Mouse (Mus musculus): ENCODE measurements at regions not wholly inside any gene's neighbourhood (a gene's known extent, or its start where the extent isn't known, plus 50 kb on each side); places are given as distances from the start of the nearest gene placed in this dataset.

DNA sequence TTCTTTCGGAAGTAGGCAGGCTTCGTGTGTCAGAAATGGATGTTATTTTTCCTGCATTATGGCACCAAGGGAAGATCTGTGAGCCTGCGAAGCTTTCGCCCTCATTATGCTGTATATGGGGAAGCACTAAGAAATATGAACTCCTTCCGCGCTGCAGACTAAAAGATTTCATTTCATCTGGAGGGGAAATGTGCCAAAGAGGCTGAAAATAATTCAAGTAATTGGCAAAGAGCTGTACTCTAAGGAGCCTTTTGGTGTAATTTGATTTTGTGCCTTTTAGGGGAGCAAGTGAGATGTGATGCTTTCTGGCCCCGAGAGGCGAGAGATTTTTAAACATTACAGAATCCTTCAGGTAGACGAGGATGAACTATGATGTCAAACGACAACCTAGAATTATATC lies 216.0 kb upstream of the Speer2 start:
- no peak for DNase-seq (ENCODE audit: extremely low spot score in 1 of 2, low spot score in 2 of 2)
- intact Hi-C loops (cut with DNase I): no loop called here

DNA sequence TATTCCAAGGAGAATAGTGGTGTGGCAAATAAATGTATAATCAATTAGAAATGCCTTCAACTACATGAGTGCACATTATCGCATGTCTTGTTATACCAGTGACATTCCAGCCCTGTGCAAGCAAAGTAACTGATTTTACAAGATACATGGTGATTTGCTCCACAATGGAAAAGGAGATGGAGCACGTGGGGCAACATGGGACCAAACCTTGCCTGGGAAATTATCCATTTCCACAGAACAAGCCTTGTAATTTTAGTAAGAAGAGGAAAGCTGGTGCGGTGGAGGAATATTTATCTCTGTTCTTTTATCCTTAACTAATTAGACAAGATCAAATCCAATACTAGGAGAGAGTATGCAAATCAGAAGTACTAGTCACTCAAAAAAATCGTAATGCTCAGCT lies 222.5 kb upstream of the Gbe1 start:
- peak in 1 of 2 experiments; percentile 22 for DNase-seq (ENCODE audit: extremely low spot score in 1 of 2, low spot score in 2 of 2)
- intact Hi-C loops (cut with DNase I): no loop called here

DNA sequence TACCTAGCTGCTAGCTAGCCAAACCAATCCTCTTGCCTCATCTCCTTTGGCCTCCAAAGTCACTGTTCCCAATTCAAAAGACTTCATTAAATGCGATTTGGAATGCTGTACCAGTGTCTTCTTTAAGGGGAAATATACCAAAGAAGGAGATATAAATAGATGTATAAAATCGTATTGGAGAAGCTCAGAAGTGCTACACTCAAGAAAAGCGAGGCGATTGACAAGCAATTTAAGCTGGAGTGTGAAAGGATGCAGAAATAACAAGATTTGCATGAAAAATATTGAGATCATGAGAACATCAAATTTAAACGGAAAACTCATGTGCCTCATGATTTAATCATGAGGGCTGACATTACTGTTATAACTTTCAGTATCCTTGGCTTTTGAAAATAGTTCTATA lies 221.8 kb upstream of the Gbe1 start:
- DNase-seq (ENCODE audit: extremely low spot score in 1 of 2, low spot score in 2 of 2): peak in 1 of 2 experiments; percentile 25
- intact Hi-C loops (cut with DNase I): no loop called here

DNA sequence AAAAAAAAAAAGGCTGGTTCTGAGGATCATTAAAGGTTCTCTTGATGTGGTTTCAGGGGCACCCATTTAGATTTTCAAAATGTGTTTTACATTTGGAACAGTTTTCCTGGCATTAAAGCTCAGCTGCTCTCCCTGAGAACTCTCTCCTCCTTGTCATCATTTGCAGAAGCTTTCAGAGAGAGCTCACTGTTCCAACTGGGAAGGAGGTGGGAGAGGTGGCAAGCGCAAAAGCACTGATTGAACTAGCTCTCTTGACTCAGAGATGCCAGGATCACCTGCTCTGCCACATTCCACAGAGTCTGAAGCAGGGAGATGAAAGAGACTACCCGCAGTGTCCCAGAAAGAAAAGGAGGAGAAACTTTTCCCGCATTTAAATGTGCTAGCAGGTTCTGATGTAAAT lies 220.5 kb upstream of the Gbe1 start:
- peak in 1 of 2 experiments; percentile 5 for DNase-seq (ENCODE audit: extremely low spot score in 1 of 2, low spot score in 2 of 2)
- intact Hi-C loops (cut with DNase I): no loop called here

DNA sequence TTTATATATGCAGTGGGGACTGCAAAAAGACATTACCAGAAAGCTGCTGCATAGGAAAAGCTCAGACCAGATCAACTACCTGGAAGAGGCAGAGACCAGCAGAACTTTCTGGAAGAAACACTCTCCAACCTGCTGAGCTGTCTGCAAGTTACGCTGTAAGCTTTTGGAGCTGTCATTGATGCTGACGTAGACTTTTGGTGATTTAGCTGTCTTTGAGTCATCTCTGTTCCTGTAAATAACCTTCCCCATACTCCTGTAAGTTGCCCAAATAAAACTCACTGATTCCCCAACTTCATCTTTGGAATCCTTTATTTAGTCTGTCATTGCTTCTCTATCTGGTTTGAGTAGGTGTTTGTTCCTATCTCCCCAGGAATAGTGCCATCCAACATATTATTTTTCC lies 218.5 kb upstream of the Gbe1 start:
- no peak for DNase-seq (ENCODE audit: extremely low spot score in 1 of 2, low spot score in 2 of 2)
- intact Hi-C loops (cut with DNase I): no loop called here

DNA sequence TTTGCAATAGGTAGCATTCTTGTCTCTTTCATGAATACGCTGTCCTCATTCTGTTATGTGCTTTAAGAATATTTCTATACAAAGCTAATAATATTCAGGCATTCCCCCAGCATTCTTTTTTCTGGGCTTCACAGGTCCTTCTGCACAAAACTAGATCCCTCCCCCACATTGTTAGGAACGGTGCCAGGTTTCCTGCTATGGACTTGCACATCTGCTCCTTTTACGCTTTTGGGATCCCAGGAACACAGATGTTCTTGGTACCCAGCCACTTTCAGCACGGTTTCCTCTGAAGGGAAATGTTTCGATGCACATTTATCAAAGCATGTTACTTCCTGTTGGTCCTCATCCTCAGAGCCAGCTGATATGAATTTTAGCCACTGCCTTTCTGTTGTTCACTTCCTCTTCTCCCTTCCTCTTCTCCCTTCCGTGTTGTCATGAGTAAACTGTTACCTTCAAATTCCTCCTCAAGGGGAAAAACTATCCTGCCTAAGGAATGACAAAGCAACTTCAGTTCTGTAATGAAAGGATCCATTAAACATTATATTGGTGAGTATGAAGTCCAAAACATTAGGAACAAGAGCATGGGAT lies 209.9 kb upstream of the Gbe1 start:
- peak in 1 of 2 experiments; percentile 24 for DNase-seq (ENCODE audit: extremely low spot score in 1 of 2, low spot score in 2 of 2)
- intact Hi-C loops (cut with DNase I): no loop called here

DNA sequence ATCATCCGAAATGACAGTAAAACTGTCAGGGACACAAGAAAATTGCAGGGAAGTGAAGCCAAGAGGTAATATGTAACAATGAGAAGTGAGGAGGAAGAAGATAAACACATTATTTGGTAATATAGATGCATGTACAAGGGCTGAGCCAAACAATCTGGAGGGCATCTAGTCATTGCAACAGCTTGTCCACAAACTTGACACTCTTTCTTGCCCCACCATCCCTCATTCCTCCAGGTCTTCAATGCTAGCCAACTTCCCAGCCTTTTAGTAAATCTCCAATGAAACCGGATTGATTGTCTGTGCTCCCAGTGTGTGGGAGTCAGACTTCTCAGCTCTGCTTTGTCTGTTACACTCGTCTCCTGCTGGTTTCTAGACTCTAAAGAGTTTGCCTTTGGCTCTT lies 172.3 kb upstream of the Gbe1 start:
- intact Hi-C loops (cut with DNase I): no loop called here

DNA sequence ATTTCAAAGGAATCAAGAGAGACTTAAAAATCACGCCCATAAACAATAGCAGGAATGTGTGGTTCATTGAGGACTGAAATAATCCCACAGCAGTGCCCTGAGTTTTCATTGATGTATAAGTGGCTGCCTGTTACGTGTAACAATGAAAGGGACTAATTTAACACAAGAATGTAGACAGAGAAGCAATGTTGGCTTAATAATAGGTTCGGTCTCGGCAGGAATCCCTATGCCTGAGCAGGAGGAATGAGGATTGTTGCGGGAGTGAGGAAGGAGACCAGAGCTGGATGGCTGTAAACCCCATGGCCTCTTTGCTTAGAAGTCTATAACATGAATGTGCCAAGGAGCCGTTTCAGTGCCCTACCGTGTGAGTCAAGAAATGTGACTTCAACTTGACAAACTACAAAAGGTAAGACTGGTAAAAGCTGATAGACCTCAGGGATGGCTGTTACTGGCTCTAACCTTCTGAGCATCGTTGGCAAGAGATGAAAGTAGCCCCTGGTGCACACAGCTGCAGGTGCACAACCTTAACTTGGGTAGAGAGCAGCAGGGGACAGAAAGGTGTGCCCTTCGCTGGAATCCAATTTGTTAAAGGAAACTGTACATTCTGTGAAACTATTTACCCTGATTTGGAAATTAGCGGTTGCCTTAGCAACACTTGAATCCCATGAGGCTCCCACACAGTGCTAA lies 165.9 kb upstream of the Gbe1 start:
- DNase-seq (ENCODE audit: extremely low spot score in 1 of 2, low spot score in 2 of 2): no peak
- intact Hi-C loops (cut with DNase I): no loop called here

More for the DNA sequence above, 172.3 kb upstream of the Gbe1 start:
- DNase-seq (ENCODE audit: extremely low spot score in 1 of 2, low spot score in 2 of 2): no peak

DNA sequence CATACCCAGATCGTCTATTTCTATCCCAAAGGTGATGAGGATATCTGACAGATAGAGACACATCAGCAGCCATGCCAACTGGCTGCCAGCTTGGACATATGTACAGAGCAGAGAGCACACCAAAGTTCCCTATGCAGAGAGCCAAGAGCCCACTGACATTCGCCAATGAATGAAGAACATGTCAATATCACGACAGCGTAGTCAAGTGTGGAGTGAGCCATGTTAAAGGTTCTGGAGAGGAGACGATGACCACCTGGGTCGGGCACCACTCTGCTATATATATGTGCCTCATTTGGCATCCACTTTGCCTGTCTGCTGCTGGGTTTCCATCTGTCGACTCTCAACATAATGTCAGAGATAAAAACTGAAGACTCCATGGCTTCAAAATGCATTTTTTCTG lies 159.2 kb upstream of the Gbe1 start:
- intact Hi-C loops (cut with DNase I): no loop called here
- DNase-seq (ENCODE audit: extremely low spot score in 1 of 2, low spot score in 2 of 2): no peak

DNA sequence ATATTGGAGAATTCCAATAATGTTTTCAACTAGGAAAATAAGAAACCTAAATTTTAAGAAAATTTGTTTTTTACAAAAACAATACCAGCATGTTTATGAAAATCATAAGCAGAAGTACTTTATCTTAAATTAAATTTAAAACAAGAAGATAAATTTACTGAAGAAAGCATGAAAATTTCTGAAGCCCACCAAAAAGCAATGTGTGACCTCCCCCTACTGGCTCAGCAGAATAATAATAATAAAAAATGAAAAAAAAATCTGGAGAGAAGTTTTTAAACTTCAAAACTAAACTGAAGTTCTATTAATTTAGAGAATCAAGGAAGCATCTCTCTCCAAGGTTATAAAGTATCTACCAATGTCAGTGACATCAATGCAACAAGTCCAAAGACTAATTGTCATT lies 153.2 kb upstream of the Gbe1 start:
- intact Hi-C loops (cut with DNase I): no loop called here
- DNase-seq (ENCODE audit: extremely low spot score in 1 of 2, low spot score in 2 of 2): no peak

DNA sequence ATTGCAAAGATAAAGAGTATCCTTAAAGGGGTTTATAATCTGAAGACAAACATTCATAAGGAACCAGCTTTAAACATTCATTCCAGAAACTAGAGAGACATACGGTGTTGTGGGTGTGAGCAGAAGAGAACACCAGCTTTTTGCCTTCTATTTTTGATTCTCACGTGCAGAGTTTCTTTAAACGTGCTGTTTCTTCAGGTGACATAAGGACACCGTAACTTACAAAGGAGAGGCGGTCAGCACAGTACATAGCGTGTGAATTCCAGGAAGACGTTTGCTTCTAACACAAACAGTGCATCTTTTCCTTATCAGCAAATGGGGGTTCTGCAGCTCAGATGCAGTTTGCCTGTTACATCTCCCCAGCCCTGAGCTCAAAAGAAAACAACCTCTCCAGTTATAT lies 138.6 kb upstream of the Gbe1 start:
- intact Hi-C loops (cut with DNase I): no loop called here
- DNase-seq (ENCODE audit: extremely low spot score in 1 of 2, low spot score in 2 of 2): peak in 1 of 2 experiments; percentile 44

DNA sequence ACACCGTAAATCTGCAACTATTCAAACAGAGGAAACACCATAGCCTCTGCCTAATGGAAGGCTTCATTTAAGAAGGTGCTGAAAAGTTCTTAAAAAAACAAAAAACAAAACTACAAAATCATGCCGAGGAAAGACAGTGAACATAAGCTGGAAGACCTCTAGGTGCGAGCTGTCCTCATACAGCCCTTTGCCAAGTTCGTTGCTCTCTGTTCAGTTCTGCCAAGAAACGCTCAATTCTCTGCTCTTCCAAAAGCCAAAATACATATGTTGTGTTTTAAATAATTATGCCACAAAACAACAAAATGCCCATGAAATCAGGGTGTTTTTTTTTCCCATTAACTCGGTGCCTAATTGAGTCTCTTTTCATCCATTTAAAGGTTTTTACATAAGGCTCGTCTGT lies 134.8 kb upstream of the Gbe1 start:
- intact Hi-C loops (cut with DNase I): no loop called here
- DNase-seq (ENCODE audit: extremely low spot score in 1 of 2, low spot score in 2 of 2): no peak

DNA sequence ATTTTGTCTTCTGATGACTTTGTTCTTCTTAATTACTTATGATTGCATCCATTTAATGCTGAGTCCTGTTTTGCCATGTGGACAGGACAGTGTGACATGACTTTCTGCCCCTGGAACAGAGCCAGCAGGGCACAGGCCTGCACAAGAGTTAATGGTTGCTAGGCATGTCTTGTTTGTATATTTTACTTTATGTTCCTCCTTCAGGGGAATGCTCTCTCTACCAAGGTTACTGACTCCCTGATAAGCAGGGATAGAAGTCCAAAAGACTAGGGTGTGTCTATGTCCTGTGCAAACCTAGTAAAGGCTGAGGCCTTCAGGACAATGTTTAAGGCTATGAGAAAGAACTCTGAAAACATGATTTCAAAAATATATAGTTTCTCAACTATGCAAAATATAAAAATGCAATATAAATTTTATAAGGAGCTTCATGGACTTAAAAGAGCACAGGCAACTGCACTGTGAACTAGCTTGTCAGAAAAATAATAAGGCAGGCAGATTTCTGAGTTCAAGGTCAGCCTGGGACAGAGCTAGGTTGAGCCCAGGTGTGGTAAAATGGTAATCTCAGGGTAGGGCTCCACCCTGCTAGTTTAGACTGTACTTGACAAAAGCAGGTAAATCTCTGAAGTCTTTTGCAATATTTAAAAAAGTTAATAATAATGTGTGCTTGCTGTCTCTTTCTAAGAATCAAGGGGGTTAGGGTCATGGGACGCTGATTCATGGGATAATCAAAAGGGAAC lies 99.7 kb upstream of the Gbe1 start:
- intact Hi-C loops (cut with DNase I): no loop called here
- no peak for DNase-seq (ENCODE audit: extremely low spot score in 1 of 2, low spot score in 2 of 2)

DNA sequence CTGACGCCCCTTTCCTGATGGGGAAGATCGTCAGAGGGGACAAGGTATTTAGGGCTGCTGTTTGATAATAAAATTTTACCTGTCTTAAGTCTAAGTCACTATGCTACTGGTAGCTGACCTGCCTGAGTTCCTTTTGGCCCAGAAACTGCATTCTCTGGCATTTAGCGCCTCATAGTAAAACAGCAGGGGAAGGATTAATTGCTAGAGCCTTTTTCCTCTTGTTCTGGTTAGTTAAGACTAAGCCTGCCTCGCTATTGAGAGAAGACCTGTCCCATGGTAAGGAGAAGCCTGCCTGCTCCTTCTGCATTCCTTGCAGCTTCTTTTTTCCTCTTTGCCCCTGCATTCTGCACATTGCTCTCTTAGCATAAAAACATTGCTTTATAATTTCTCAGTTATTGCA lies 98.9 kb upstream of the Gbe1 start:
- intact Hi-C loops (cut with DNase I): no loop called here
- no peak for DNase-seq (ENCODE audit: extremely low spot score in 1 of 2, low spot score in 2 of 2)

DNA sequence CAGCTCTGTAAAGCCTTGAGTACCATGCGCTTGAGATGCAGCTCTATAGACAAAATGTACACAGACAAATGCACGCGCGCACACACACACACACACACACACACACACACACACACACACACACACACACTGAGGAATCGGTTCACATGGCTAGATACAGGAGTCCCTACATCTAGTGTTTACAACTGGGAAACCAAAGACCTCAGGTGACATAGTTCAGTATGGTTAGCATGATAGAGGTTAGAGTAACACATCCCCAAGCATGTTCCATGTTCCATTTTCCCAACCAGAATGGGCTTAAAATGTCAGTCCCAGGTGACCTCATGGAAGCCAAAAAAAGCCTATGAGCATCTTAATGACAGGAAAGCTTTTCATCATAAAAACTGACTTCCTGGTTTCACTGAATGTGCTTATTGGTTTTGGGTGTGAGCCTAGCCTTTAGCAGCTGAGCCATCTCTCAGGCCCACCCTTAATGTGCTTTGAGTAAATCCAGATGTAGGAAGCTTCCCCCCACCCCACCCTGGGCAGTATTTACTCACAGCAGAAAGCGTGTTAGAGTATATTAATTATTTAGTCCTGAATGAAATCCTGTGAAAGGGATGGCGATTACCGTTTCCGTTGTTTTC lies 86.0 kb upstream of the Gbe1 start:
- intact Hi-C loops (cut with DNase I): no loop called here
- DNase-seq (ENCODE audit: extremely low spot score in 1 of 2, low spot score in 2 of 2): no peak

DNA sequence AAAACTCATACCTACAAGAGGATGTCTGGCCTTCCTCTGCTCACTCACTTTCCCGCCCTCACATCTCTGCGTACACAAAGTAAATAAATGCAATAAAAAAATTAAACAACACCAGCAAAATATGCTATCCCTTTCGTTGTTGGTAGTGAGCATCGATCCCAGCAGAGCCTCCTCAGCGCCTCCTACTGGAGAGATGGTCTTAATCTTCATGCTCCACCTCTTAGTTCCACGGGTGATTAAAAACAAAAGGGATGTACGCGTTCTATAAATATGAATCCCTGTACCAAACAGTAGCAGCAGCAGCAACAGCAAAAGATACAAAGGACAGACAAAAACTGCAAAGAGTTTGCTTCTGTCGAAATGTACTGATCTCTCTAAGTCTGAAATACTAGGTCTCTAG lies 81.0 kb upstream of the Gbe1 start:
- intact Hi-C loops (cut with DNase I): no loop called here
- no peak for DNase-seq (ENCODE audit: extremely low spot score in 1 of 2, low spot score in 2 of 2)

DNA sequence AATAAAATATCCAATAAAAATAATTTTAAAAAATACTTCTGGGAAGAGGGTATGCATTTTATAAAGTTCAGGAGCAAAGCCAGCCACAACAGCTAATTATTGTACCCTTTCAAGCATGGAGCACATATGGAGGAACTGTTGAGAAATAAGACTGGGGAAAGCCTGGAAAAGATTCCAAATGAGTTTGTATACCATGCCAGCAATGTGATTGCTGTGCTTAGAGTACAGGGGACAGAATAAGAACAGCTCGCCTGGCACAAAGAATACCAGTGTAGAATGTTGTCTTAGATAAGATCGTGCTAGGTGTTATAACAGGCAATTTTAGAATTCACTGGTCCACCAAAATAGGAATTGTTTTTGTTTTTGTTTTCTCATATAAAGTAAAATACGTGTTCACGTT lies 78.6 kb upstream of the Gbe1 start:
- intact Hi-C loops (cut with DNase I): no loop called here
- DNase-seq (ENCODE audit: extremely low spot score in 1 of 2, low spot score in 2 of 2): no peak

DNA sequence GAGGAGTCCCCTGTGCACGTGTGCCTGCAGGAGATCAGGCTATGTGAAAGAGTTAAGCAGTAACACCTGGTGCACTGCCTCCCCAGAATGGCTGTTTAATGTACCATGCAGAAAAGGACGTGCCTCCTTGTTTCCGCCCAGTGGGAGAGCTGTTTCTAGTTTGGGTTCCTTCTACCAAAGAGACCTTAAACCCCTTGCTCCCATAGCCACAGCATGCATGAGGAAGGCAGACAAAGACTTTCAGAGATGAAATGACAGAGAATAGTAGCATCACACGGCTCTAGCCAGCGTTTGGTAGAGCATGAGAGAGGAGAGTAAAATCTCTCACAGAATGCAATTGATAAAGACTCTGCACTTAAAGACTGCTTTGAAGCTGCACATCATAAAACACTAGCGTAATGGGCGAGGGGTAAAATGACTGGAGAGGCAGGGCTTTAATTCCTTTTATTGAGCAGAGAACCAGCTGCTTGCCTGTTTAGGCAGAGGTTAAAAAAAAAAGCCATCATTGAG lies 74.3 kb upstream of the Gbe1 start:
- no peak for DNase-seq (ENCODE audit: extremely low spot score in 1 of 2, low spot score in 2 of 2)

DNA sequence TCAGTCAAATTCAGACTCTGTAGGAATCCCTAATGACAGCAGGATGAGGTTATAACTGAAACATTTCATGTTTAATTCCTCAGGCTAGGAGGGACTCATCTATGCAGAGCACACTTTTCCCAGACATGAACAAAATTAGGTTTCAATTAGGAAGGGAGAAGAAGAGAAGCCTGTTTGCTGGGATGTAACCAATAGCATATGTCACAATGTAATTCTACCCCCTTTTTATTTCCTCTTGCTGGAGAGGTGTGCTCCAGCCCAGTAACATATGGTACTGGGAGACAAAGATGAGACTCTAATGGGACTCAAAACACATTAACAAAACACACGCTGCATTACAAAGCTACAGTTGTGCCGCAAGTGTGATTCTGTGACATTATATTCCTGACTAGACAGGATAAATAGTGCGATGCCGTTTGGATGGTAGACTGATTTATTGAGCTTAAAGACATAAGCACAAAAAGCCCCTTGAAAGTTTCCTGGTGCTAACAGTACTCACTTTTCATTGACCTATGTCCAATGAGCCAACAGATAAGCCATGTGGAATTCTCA lies 69.5 kb upstream of the Gbe1 start:
- intact Hi-C loops (cut with DNase I): no loop called here
- DNase-seq (ENCODE audit: extremely low spot score in 1 of 2, low spot score in 2 of 2): no peak

More for the DNA sequence above, 74.3 kb upstream of the Gbe1 start:
- intact Hi-C loops (cut with DNase I): no loop called here
